Mouse (Mus musculus) skeletal muscle tissue, adult 2 months (tissue): Measurements from ENCODE around the gene Epb41l4b.
A peak's percentile ranks its signal among the peaks of the same experiment; 100 is the strongest.

ENCODE experiments used
- DNase-seq: peaks from one replicate; pipeline ENCODE4 v3.0.0-alpha.2; 2012; ENCODE audit warnings: low read depth, low spot score

Gene Epb41l4b

GRCm38 (mm10) chr4:56946641-56947640, 196.3 kb downstream of the Epb41l4b start, which contains the start of gene Tmem245:
Tmem245 (minus strand) TSS chr4:56947437.
- peak; percentile 89 for DNase-seq

GRCm38 (mm10) chr4:56946180-56946579, 197.1 kb downstream of the Epb41l4b start:
- DNase-seq = no peak

- DNase-seq = peak; percentile 70
These were observed 199.0 kb downstream of the Epb41l4b start for GRCm38 (mm10) chr4:56944286-56944685.

- no peak for DNase-seq
These were observed 200.0 kb downstream of the Epb41l4b start for GRCm38 (mm10) chr4:56943258-56943657.

GRCm38 (mm10) chr4:56942567-56942966, 200.7 kb downstream of the Epb41l4b start:
- no peak for DNase-seq
